Mouse (Mus musculus): ENCODE data around the gene Dgkh.
"Not testable (repeated sequence)": the region's sequence is repeated elsewhere in the genome, so short reads cannot be mapped to it uniquely, and the experiment has no call there.

Dgkh gene

DNA sequence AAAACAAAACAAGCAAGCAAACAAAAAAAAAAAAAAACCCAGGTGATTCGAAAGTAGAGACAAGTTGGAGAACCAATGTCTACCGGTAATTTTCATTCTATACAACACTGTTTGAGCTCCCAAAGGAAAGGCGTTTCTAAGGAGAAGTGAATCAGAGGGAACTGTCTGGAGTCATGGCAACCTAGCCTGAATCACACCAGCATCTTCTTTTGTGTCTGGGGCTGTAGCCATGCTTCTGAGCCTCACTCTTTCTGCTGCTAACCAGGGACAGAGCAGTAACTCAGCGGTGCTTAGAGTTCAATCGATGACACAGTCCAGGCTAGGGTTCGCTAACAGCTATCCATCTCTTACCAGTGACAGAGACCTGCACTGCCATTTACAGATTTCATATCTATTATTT is 99.8 kb downstream of the Dgkh start:
- no peak for DNase-seq (ENCODE audit: low read depth in 1 of 2, low spot score in 2 of 2)

DNA sequence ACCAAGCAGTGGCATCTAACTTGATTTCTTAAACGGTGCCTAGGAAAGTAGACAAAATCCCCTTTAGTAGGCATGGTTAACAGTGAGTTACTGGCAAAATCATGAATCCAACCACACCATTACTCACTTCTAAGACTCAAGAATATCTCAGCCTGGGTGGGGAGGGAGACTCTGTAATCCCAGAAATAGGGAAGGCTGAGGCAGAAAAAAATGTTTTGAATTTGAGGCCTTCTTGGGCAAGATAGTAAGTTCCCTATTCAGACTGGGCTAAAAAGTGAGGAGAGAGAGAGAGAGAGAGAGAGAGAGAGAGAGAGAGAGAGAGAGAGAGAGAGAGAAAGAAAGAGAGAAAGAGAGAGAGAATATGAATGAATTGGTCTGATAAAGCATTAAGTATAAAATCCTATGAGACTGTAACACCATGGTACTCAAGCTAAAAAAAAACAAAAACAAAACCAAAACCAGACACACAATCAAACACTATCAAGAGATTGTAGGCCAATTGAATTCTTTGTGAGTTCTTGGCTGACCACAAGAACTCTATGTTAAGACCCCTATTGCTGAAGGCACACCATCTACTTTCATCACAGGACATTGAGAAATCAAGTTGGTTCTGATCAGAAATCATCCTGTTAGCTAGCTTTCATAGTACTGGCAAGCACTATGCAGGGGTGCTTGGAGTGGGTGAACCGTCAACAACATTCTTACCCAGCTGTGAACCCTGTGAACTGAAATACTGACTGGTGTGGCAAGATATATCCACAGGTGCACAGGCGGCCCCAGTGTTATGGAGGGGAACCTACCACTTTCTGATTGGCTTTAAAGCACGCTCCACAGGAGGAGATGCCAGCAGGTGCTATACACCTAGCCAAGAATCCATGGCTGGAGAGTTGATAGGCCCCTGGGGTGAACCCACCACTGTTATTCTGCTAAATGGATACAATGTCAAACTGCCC is 101.4 kb downstream of the Dgkh start:
- DNase-seq (ENCODE audit: low read depth in 1 of 2, low spot score in 2 of 2): no peak

DNA sequence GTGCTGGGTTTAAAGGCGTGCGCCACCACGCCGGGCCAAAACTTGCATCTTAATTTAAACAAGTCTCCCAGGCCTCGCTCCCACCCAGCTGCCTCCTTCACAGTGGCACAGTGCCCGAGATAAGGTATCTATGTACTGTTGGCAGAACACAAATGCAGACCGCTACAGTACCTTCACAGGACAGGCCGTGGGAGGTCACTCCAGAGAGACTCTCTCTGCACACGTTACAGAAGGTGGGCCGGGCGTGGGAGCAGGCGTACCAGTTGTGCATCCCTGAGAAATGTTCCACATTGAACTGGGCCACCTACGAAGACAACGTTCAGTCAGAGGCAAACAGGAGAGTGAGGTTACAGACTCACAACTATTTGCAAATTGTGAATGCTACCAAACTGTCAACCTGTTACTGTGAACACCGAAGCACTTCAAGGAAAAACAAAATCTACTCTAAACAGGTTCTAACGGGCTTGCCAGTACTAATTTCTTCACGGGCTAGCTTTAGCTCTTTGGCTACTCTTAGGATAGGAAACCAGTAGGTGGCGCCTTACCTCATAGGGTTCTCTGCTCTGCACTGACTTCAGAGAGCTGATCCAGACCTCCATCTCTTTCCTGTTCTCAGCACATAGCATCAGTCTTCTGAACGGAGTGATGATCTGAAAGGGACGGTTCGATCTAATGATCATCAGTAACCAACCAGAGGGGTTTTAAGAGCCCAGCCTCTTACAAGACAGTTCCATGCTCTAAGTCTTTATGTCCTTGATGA is 104.9 kb downstream of the Dgkh start:
- DNase-seq (ENCODE audit: low read depth in 1 of 2, low spot score in 2 of 2): no peak

DNA sequence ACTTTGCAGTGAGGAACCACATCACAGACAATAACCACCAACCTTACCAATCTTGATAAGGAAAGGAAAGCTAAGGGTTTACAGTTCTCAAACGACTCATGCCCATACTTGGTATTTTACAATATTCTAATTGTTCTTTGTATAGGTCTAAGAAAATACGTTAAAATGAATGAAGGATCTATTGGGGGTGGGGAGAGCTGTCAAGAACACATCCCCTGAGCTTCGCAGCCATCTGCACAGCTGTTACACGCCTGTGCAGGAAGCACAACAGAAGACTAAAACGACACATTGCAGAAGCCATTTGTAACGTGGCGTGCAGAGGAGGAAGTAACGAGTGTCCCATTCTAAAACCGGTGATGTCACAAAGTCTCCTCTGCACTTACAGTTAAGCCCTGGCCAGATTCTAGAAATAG is 113.7 kb downstream of the Dgkh start:
- DNase-seq (ENCODE audit: low read depth in 1 of 2, low spot score in 2 of 2): no peak

DNA sequence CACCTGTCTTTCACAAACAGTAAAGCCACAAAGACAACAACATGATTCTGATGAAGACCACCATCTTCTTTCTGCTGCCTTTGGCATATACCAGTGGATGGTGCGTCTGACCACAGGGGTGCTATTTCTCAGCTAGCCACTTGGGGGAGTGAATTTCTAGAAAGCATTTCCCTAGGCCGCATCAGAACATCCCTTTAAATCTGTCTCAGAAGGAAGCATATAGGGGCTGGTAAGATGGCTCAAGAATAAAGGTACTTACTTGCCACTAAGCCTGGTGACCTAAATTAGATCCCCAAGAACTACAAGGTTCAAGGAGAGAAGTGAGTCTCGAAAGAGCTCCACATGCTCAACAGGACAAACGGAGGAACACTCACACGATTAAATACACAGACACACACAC is 119.0 kb downstream of the Dgkh start:
- DNase-seq (ENCODE audit: low read depth in 1 of 2, low spot score in 2 of 2): no peak

DNA sequence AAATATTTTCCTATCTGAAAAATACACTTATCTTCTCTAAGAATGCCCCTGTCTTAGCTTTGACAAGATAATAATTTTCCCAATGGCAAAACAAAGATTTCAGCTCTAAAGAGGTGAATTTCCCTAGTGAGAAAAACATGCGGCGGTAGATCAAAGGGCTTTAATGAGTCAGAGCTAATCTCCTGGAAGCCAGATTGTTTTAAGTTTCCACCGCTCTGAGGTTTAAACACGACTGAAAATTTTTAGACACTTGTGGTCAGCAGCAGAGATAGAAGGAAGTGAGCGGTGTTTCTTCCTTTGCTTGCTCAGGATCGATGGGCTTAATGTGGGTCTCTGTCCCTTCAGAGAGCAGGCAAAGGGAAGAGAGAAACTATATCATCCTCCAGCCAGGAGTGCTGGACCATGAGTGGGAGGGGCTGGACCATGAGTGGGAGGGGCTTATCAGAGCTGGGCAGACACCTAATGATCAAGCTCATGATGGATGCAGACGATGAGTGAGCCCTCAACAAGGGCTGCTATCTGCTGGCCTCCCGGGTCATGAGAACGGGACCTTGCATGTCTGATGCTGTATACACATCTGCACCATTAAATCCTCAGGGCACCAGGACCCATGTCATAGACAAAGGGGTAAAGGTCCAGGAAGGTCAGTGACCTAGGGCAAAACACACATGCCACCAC is 120.3 kb downstream of the Dgkh start:
- DNase-seq (ENCODE audit: low read depth in 1 of 2, low spot score in 2 of 2): no peak

DNA sequence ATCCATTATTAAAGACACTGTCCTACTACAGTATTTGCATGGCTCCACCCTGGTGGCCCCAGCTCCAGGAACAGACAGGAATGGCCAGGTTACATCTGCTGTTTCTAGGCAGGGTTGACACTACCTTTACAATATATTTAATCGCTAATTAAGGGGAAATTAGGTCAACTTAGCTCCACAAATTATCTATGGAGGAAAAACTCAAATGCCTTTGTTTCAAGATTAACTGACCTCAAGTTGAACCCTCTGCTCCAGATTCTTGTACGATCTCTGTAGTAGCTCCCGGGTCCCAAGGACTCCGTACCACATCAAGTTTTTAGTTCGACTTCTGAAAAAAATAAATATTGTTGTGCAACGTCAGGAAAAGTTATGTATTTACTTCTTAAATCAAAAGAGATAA is 137.7 kb downstream of the Dgkh start:
- no peak for DNase-seq (ENCODE audit: low read depth in 1 of 2, low spot score in 2 of 2)

DNA sequence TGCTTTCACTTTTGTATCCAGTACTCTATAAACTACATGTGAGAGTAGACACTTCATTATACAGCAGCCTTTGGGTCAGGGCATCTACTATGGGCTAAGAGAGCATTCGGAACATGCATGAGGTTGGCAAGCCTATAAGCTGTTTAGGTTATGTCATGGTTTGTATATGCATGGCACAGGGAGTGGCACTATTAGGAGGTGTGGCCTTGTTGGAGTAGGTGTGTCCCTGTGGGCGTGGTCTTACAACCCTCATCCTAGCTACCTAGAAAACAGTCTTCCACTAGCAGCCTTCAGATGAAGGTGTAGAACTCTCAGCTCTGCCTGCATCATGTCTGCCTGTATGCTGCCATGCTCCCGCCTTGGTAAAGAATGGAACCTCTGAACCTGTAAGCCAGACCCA is 139.6 kb downstream of the Dgkh start:
- DNase-seq (ENCODE audit: low read depth in 1 of 2, low spot score in 2 of 2): no peak

DNA sequence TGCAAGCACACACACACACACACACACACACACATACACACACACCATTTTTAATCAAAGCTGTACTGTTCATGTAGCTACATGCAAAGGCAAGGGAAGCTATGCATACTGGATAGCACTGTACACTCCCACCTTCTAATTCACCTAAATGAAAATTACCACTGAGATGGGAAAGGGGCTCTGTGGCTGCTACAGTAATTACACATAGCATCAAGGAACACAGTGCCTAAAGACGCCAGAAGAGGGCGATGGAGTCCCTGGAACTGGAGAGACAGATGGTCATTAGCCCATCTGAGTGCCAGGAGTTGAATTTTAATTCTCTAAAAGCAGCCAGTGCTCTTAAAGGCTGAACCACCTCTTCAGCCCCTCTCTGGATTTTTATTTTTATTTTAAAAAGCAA is 142.2 kb downstream of the Dgkh start:
- DNase-seq (ENCODE audit: low read depth in 1 of 2, low spot score in 2 of 2): no peak

DNA sequence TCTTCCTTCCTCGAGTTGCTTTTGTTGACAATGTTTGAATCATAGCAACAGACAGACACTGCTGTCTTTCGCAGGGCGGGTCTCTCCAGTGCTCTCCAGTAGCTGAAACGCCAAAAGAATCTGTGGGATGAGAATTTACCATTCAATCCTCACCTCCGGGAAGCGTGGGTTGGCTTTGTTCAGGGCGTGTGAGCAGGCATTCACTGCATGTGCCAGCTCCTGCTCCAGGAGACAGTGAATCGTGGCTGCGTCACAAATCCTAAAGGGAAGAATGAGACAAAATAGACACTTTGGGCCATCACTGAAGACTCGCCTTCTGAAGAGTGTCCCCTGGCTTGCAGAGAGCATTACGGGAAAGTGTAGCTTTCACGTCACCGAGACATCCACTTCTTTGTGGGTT is 148.4 kb downstream of the Dgkh start:
- no peak for DNase-seq (ENCODE audit: low read depth in 1 of 2, low spot score in 2 of 2)

DNA sequence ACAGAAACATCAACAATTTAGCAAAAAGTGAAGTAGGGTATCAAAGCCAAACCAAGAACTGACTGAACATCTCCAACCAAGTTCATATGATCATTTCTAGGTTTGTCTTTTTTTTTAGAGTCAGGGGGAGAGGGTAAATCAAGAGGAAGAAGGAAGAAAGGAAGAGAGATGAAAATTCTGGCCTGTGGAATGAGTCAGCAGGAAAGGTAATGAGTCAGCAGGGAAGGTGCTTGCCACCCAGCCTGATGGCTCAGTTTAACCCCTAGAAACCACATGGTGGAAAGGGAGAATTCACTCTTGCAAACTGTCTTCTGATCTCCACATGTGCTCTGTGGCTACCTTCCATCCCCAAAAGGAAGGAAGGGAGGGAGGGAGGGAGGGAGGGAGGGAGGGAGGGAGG is 149.4 kb downstream of the Dgkh start:
- no peak for DNase-seq (ENCODE audit: low read depth in 1 of 2, low spot score in 2 of 2)

DNA sequence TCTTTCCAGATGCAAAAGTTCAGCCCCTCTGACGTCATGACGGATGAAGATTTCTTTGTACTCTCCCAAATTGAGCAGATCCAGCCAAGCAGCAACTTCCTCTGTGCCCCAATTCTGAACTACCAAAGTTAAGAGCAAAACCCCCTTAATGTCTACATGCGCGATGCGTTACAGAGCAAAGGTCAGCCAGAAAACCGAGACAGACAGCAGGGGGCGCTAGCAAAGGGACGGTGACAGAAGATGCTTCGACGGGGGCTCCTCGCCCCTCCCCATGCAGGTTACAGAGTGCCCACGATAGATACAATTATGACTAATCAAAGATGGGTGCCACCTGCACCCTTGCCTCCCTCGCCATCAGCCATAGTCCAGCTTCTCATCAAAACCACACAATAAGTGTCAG is 156.7 kb downstream of the Dgkh start:
- no peak for DNase-seq (ENCODE audit: low read depth in 1 of 2, low spot score in 2 of 2)

DNA sequence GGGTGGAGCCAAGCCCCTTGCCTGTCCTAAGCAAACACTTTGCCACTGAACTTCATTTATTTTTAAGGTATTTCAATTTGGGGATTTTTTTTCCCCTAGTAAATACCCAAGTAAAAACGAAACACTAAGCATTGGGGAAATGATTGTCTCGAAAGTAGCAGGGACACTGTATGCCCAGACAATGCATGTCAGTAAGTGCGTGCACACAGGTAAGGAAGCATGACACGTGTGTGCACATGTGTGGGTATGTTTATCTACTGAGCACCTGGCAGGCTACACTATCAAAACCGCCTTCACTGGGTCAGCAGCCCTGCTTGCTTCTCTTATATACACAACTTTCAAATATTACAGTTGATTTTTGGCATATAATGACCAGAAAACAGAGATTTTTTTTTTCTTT is 164.2 kb downstream of the Dgkh start:
- DNase-seq (ENCODE audit: low read depth in 1 of 2, low spot score in 2 of 2): no peak

DNA sequence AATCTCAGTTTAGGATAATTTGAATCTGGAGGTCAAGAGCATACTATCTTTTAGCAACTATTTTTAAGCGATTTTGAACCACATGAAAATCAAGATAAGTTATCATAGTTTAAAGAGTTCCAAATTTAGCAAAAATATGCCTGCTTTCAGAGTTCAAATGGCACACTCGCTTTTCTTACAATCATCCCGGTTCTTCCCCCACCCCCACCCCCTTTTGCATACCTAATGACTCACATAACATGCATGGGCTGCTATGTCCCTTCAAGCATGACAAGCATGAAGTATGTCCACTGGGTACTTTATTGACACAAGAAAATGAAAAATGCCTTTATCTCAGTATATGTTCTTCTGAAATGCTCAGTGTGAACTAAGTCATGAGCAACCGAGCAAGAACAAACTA is 166.1 kb downstream of the Dgkh start:
- DNase-seq (ENCODE audit: low read depth in 1 of 2, low spot score in 2 of 2): no peak

DNA sequence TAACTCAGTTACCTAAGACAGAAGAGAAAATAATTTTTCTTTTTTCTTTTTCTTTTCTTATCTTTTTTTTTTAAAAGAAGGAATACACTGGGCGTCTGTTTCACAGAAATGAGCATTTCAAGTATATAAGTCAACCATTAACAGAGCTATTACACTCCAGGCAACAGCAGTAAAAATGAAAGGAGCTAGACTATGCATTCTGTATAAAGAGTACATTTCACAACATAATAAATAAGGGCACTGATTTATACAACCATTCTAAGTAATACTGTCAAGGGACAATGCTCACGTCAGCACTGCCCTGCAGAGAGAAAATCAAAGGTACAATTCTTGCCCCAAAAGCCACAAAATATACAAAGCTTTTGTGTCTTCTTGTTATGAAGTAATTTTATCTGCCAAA is 168.3 kb downstream of the Dgkh start:
- no peak for DNase-seq (ENCODE audit: low read depth in 1 of 2, low spot score in 2 of 2)

DNA sequence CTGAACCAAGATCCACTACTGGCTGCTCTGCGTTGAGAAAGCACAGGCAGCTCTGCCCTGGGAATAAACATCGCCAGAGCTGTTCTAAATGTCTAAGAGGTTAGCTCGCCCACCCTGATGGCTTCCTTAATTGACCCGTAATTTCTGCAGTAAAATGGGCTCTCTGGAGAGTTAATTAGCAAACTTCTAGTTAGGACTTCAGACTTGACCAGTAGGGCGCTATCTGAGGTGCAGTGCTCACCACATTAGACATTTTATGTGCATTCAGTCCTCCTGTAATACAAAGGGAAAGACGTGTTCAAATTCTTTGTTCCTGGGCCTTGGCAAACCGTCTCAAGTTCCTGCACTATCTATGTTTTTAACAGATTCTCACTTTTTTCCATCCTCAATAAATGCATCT is 169.4 kb downstream of the Dgkh start:
- DNase-seq (ENCODE audit: low read depth in 1 of 2, low spot score in 2 of 2): no peak

DNA sequence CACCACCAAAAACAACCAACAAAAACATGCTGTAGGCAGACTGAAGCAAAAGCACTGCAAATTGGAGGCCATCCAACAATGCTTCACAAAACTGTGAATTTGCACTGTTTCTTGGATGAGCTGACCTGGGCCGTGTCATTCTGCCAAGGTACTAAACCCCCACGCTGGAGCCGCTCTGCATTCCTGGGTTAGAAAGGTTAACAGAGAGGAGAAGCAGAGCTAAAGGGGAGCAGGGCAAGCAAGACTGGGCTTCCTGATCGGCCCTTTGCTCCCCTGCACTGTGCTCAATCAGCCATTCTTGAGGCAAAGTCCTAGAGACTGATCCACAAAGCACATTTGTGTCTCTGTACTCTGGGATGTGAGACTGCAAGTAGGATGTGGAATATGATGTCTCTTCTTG is 170.5 kb downstream of the Dgkh start:
- DNase-seq (ENCODE audit: low read depth in 1 of 2, low spot score in 2 of 2): no peak

DNA sequence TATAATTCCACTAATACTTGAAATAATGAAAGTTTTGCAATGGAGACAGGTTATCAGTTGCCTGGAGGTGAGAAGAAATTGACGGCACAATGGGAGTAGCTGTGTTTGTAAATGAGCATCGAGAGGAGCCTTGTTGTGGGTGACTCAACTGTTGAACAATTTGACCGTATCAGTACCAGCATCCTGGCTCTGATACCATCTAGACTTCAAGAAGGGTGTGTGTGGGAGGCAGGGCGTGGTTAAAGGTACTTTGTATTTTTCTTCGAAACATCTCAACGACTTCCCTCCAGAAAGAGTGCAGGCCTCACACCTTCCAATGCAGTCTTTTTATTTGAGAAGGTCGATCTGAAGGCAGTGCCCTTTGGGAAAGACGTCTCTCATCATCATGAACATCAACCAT is 173.5 kb downstream of the Dgkh start:
- no peak for DNase-seq (ENCODE audit: low read depth in 1 of 2, low spot score in 2 of 2)

DNA sequence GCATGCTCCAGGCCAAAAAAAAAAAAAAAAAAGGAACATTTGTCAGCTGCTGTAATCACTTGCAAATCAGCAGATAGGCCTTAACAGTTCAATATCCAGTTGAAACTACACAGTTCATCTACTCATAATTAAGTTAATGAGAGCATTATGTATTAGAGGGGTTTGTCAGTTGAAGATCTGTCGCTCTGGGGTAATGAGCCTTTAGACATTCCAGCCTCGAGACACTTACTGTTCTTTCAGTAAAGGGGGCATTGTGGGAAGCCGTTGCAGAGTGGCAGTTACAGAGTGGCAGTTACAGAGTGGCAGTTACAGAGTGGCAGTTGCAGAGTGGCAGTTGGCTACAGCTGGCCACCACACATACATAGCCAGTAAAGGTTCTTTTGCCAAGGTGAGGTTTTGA is 177.7 kb downstream of the Dgkh start:
- not testable (repeated sequence) for DNase-seq (ENCODE audit: low read depth in 1 of 2, low spot score in 2 of 2)

DNA sequence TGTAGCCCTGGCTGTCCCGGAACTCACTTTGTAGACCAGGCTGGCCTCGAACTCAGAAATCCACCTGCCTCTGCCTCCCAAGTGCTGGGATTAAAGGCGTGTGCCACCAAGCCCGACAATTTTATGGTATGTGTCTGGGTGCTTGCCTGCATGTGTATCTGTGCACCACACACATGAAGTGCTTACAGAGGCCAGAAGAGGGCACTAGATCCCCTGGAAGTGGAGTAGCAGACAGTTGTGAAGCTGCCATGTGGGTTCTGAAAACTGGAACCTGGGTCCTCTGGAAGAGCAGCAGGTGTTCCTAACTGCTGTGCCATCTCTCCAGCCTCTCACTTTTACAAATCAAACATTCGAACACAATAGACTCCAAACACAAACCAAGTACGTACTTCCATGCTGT is 178.9 kb downstream of the Dgkh start:
- DNase-seq (ENCODE audit: low read depth in 1 of 2, low spot score in 2 of 2): no peak

DNA sequence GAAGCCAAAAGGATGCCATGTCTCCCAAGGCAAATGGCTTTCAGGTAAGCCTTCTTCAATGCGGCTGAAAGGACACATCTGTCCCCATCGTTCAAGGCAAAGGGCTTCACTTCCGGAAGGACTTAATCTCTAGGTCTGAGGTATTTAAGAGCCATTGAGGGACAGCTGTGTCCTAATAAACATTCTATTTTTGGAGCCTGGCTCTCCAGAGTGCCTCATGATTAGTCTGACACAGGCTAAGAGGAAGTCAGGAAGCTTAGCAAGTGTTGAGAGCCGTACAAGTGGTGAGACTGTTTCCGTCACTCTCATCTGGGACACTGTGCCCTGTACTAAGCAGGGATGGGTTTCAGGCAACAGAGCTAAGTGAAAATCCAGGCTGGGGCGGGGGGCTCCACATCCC is 183.8 kb downstream of the Dgkh start:
- no peak for DNase-seq (ENCODE audit: low read depth in 1 of 2, low spot score in 2 of 2)

DNA sequence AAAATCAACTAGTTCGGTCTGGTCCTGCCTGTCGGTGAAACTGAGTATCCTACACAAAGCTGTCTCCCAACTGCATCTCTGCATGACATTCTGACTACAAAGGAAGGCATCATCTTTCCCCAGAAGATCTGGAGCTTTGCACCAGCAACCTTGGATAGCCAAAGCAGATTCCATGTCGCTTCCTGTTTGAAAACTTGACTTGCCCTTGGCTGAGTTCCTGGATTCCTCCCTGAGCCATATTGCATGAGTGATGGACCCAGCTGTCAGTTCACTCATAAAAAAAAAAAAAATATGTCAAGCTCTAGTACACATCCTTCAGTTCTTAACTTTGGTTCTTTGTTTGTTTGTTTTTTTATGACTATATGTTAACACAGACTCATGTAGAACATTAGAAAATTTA is 191.3 kb downstream of the Dgkh start:
- DNase-seq (ENCODE audit: low read depth in 1 of 2, low spot score in 2 of 2): no peak
